Mouse (Mus musculus): Measurements from ENCODE around the gene Babam1. TPM values are rescaled to one million over a fixed set of nuclear protein-coding genes. Genes with fewer than 3 reads are reported as not detected.

The Babam1 gene
- total and polyA plus RNA-seq, 2 experiments from 2014 or later = 95.0 to 103 TPM

DNA sequence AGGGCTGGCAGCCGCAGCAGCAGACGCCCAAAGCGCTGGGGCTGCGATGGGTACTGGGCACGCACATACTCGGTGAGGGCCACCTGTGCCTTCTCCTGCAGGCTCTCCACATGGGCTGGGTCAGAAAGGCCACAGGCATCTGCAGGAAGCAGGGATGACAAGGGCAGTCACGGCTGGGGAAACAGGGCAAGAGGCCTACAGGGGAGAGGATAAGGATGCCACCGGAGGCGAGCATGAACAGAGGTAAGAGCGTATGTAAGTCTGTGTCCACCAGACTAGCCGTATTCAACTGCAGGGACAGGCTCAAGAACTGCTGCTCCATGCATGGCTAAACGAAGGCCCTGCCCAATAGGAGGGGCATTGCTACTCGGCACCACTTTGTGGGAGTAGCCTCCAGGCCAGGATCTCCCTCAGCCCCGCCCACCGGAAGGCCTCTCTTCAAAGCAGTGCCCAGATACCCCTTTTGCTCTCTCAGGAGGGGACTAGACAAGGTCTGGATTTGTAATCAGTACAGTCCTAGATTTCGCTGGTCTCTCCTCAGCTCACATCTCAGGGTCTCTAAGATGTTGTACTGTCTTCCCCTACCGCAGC is 21.9 kb upstream of the Babam1 start:
- no peak overlapping the region for H3K9ac ChIP-seq (replicated peaks; ENCODE audit: low read length)
- no peaks in the 10 kb centered on the region for H3K27me3 ChIP-seq (ENCODE audit: insufficient read depth, low read length)
- peak; percentile 18 for DNase-seq (ENCODE audit: low spot score)
- TF ChIP-seq CTCF (IDR thresholded peaks at IDR 0.05; ENCODE audit: low read depth) = no peak
- peaks cover 13% of the 10 kb centered on the region for H3K4me1 ChIP-seq (ENCODE audit: insufficient read depth, low read length)
- WGBS = 74% methylated on average over 17 of the region's 17 CpGs
- peak overlapping the region; percentile 82; the same call in 1 of the 2 replicates for H3K27ac ChIP-seq
- peaks cover 10% of the 10 kb centered on the region for H3K36me3 ChIP-seq (ENCODE audit: insufficient read depth, low read length)
- H3K4me2 ChIP-seq (ENCODE audit: low read depth, low read length) = no peak overlapping the region
- H3K9me3 ChIP-seq (ENCODE audit: low read length) = no peaks in the 10 kb centered on the region
- no peak overlapping the region for H3K4me3 ChIP-seq (ENCODE audit: low read length)
- ATAC-seq = no peak

DNA sequence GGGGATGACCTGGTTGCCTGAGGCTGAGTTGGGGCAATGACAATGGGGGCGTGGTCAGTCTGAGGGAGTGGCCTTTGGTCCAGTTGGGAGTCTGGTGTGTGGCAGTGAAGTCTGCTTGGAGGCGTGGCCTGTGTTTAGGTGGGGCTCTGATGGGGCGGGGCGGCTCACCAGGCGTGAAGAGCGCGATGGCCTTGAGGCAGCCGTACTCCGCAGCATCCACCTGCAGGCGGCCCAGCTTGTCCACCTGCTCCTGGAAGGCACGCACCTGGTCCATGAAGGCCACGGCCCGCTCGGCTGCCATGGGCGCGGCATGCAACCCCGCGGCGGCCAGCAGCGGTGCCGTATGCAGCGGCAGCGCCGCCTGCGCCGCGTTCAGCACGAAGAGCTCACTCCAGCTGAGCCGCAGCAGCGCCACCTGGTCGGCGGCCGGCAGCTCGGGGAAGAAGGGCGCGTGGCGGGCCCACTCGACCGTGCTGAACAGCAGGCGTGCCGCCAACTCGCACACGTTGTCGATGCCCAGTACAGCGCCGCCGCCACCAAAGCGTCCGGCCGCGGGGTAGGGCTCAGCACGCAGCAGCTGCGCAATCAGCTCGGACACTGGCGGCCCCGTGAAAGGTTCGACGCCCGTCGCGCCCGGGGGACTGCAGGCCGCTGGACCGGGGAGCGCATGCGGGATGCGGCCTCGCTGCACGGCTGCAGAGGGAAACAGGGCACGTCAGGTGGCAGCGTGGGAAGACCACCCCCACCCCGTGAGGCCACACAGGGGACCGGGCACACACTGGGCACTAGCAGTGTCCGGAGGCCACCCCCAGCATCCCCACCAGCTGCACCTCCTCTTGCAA is 20.9 kb upstream of the Babam1 start:
- H3K36me3 ChIP-seq (ENCODE audit: insufficient read depth, low read length) = peaks cover 7% of the 10 kb centered on the region; the same call in 1 of the 2 replicates
- H3K9me3 ChIP-seq (ENCODE audit: low read length) = no peaks in the 10 kb centered on the region
- H3K4me3 ChIP-seq (ENCODE audit: low read length) = peak overlapping the region; percentile 29
- peaks cover 23% of the 10 kb centered on the region for H3K4me1 ChIP-seq (ENCODE audit: insufficient read depth, low read length)
- DNase-seq (ENCODE audit: low spot score) (peak; percentile 77), ATAC-seq (peak; percentile 4; the same call in 1 of the 2 replicates)
- peak overlapping the region; percentile 62 for H3K4me2 ChIP-seq (ENCODE audit: low read depth, low read length)
- peak overlapping the region; percentile 82 for H3K27ac ChIP-seq
- WGBS = 11% methylated on average over 73 of the region's 74 CpGs
- H3K9ac ChIP-seq (replicated peaks; ENCODE audit: low read length) = peak overlapping the region; percentile 48
- no peaks in the 10 kb centered on the region for H3K27me3 ChIP-seq (ENCODE audit: insufficient read depth, low read length)
- no peak; the same call in 1 of the 2 replicates for TF ChIP-seq CTCF (IDR thresholded peaks at IDR 0.05; ENCODE audit: low read depth)

DNA sequence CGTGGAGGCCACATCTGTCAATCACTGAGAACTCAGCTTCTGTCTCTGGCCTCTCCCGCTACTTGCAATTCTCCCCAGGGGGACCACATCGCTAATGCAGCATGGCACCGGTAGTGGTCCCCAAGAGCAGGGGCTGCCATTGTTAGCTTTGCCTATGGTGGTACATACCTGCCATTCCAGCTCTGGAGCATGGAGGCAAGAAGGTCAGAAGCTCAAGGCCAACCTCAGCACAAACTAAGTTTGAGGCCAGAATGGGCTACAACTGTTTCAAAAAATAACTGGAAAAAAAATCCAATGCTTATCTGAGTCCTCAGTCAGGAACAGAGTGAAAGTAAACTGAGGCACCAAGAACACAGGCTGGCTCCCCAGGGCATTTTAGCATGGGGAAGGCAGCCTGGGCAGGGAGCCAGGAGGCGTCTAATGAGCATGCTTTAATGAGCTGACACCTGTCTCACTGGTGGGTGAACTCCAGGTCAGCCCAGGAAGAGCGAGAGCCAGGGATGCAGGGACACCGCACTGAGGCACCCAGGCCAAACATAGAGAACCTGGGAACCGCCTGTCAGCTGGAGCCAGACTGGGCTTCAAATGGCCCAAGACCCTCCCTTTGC is 20.1 kb upstream of the Babam1 start:
- DNase-seq (ENCODE audit: low spot score) = peak; percentile 20
- peaks cover 23% of the 10 kb centered on the region for H3K4me1 ChIP-seq (ENCODE audit: insufficient read depth, low read length)
- TF ChIP-seq CTCF (IDR thresholded peaks at IDR 0.05; ENCODE audit: low read depth) = no peak; the same call in 1 of the 2 replicates

DNA sequence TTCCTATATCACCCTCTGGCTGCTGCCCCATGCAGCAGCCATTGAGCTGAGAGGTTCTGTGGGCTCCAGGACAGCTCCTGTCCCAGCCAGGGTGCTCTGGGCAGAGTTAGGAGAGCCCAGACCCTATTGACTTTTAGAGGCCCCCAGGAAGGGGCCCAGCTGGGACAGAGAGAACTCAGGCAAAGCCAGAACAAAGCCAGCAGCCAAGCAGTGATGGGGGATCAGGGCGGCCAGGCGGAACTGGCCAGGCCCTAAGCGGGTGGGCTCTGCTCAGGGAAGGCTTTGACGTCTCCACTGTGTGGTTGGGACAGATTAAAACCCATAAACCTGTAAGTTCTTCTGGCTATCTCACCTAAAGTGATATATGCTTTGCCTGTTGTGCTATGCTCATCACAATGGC is 17.7 kb upstream of the Babam1 start:
- H3K4me1 ChIP-seq (ENCODE audit: insufficient read depth, low read length) = peaks cover 23% of the 10 kb centered on the region
- TF ChIP-seq CTCF (IDR thresholded peaks at IDR 0.05; ENCODE audit: low read depth) = no peak
- H3K27me3 ChIP-seq (ENCODE audit: insufficient read depth, low read length) = no peaks in the 10 kb centered on the region
- H3K9me3 ChIP-seq (ENCODE audit: low read length) = no peaks in the 10 kb centered on the region
- DNase-seq (ENCODE audit: low spot score) (no peak), ATAC-seq (no peak)
- no peak overlapping the region for H3K27ac ChIP-seq
- WGBS = 34% methylated on average over 4 of the region's 4 CpGs
- peak overlapping the region; percentile 99 for H3K4me2 ChIP-seq (ENCODE audit: low read depth, low read length)
- no peak overlapping the region for H3K9ac ChIP-seq (replicated peaks; ENCODE audit: low read length)
- H3K4me3 ChIP-seq (ENCODE audit: low read length) = no peak overlapping the region
- H3K36me3 ChIP-seq (ENCODE audit: insufficient read depth, low read length) = peaks cover 2% of the 10 kb centered on the region; the same call in 1 of the 2 replicates

More for the DNA sequence above, 20.1 kb upstream of the Babam1 start:
- Histone ChIP-seq H3K4me2 (ENCODE audit: low read depth, low read length) (peak overlapping the region; percentile 62), H3K9ac (replicated peaks; ENCODE audit: low read length) (peak overlapping the region; percentile 48), H3K4me3 (ENCODE audit: low read length) (peak overlapping the region; percentile 29), H3K9me3 (ENCODE audit: low read length) (no peaks in the 10 kb centered on the region), H3K36me3 (ENCODE audit: insufficient read depth, low read length) (peaks cover 7% of the 10 kb centered on the region; the same call in 1 of the 2 replicates), H3K27ac (peak overlapping the region; percentile 82), H3K27me3 (ENCODE audit: insufficient read depth, low read length) (no peaks in the 10 kb centered on the region)
- 34% methylated on average over 8 of the region's 8 CpGs for WGBS
- no peak for ATAC-seq

DNA sequence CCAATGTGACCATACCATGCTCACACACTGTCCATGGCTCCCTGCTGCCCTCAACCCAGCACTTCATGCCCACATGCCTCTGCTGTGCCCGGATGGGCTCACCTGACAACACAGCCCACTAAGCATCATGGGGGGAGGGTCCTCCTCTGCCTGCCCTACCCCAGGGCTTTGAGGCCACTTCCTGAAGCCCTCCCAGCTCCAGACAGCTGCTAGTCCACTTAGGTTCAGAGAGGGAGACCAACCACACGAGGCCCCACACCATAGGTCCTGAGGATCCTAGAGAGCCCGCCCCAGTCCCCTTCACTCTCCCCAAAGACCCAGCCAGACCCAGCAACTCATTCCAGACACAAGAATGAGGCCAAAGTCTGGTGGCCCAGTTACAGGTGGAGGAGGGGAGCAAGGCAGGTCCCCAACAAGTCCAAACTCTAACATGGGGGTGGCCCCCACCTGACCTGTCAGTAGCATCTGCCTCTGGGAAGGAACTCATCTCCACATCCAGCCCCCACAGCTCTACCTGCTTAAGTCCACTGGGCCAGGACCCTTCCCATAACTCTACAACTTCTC is 17.1 kb upstream of the Babam1 start:
- Histone ChIP-seq H3K9me3 (ENCODE audit: low read length) (no peaks in the 10 kb centered on the region), H3K27ac (no peak overlapping the region), H3K4me1 (ENCODE audit: insufficient read depth, low read length) (peaks cover 23% of the 10 kb centered on the region), H3K4me3 (ENCODE audit: low read length) (peak overlapping the region; percentile 80), H3K27me3 (ENCODE audit: insufficient read depth, low read length) (no peaks in the 10 kb centered on the region), H3K4me2 (ENCODE audit: low read depth, low read length) (peak overlapping the region; percentile 99), H3K9ac (replicated peaks; ENCODE audit: low read length) (peak overlapping the region; percentile 81), H3K36me3 (ENCODE audit: insufficient read depth, low read length) (no peaks in the 10 kb centered on the region)
- no peak for ATAC-seq
- WGBS = 39% methylated on average over 3 of the region's 3 CpGs
- DNase-seq (ENCODE audit: low spot score) = no peak
- no peak for TF ChIP-seq CTCF (IDR thresholded peaks at IDR 0.05; ENCODE audit: low read depth)
